Mouse (Mus musculus) limb, embryonic 14.5 days (tissue): ENCODE data around the gene Gm20521. TPM values are rescaled to one million over a fixed set of nuclear protein-coding genes. Genes with fewer than 3 reads are reported as not detected.

Source experiments
- ATAC-seq: fragments of 200-750 bp; cut with Nextera tagmentation; 2 replicates; pipeline ENCODE4 v1.8.0; 2017; ENCODE audit warnings: low read depth, moderate number of reproducible peaks, moderate TSS enrichment; ENCODE audit not compliant: low FRiP score
- DNase-seq: peaks from one replicate; pipeline ENCODE4 v3.0.0-alpha.2; 2015; ENCODE audit warnings: low spot score
- H3K27ac ChIP-seq: fragments of 300-500 bp; sonication (generic); replicated peaks from 2 replicates; pipeline ENCODE4 v1.5.1; 2014; ENCODE audit warnings: low read depth, mild to moderate bottlenecking, low read length, moderate library complexity, mixed read lengths
- H3K27me3 ChIP-seq: fragments of 300-500 bp; sonication (generic); 2 replicates; pipeline ENCODE4 v1.6.1; 2014; ENCODE audit warnings: low read length, mixed read lengths; ENCODE audit not compliant: control insufficient read depth, insufficient read depth
- H3K36me3 ChIP-seq: fragments of 300-500 bp; sonication (generic); 2 replicates; pipeline ENCODE4 v1.6.1; 2014; ENCODE audit warnings: mild to moderate bottlenecking, low read length, moderate library complexity, mixed read lengths; ENCODE audit not compliant: control insufficient read depth, insufficient read depth
- H3K4me1 ChIP-seq: fragments of 300-500 bp; sonication (generic); 2 replicates; pipeline ENCODE4 v1.6.1; 2014; ENCODE audit warnings: antibody characterized with exemption, low read length, mixed read lengths; ENCODE audit not compliant: control insufficient read depth, insufficient read depth
- H3K4me2 ChIP-seq: fragments of 300-500 bp; sonication (generic); replicated peaks from 2 replicates; pipeline ENCODE4 v1.6.1; 2014; ENCODE audit warnings: low read depth, mild to moderate bottlenecking, low read length, moderate library complexity; ENCODE audit not compliant: severe bottlenecking
- H3K4me3 ChIP-seq: fragments of 300-500 bp; sonication (generic); replicated peaks from 2 replicates; pipeline ENCODE4 v1.5.1; 2014; ENCODE audit warnings: low read length
- H3K9ac ChIP-seq: fragments of 300-500 bp; sonication (generic); 2 replicates; pipeline ENCODE4 v1.6.1; 2014; ENCODE audit warnings: mild to moderate bottlenecking, low read depth, low read length, moderate library complexity; ENCODE audit not compliant: severe bottlenecking
- H3K9me3 ChIP-seq: fragments of 300-500 bp; sonication (generic); 2 replicates; pipeline ENCODE4 v1.6.1; 2016; ENCODE audit warnings: low read length; ENCODE audit not compliant: control insufficient read depth
- POLR2A ChIP-seq: fragments of 200-500 bp; IDR thresholded peaks from 2 replicates; pipeline ENCODE4 v1.8.0; 2012; ENCODE audit warnings: inconsistent platforms, mild to moderate bottlenecking, moderate library complexity, borderline replicate concordance; ENCODE audit not compliant: insufficient read depth, insufficient read length; ENCODE audit errors: extremely low read depth
- WGBS: fragments of 180-500 bp; shearing (Covaris S2); extraction: QIAGEN DNeasy Blood & Tissue Kit; methylation state at CpG from one replicate; pipeline ENCODE4 v1.1.7; 2014; 5-methylcytosine and 5-hydroxymethylcytosine counted together
- polyA plus RNA-seq, 2 experiments: library from polyadenylated mRNA; depleted of rRNA in 1 of 2; stranded (reverse) in 1 of 2; unstranded in 1 of 2; fragments of >200 nt; fragmentation: Nextera tagmentation in 1 of 2; extraction: Ambion mirVana in 1 of 2; gene quantifications; 2 replicates each; pipeline versions ENCODE4 v1.2.1 to v1.2.3; 2012 to 2014

Gene Gm20521
- polyA plus RNA-seq, 2 experiments, result 0.16 TPM; not detected in 1

DNA sequence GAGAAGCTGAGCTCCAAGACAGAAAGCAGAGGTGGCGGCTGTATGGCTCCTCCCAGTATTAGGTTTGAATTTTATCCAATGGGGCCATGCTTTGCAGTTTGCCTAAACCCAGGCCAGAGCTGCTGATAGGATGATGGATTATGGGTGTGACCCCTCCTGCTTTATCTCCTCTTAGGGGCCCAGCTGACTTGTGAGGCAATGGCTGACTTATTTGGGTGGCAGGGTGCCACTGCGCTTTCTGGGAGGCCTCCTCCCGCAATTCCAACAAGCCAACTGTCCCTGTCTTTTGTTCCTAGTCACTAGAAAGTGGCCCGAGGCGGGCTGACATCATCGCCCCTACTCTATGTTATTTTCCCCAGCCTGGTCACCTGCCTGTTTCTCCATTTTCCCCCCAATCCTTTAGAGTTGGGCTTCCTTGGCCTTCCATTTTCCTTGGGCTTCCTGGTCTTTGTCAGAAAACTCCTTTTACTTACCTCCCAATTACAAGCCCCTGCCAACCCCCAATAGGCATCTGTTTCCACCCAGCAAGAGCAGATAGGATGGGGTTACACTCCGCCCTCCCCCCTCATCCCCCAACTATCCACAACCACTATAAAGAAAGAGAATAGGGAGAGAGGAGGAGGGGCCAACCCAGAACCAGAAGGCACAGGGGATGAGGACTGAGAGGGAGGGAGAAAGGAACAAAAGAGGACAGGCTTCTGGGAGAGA is 41.6 kb downstream of the Gm20521 start:
- ATAC-seq, result peak; percentile 56
- Histone ChIP-seq H3K4me3 (peak overlapping the region; percentile 65), H3K9ac (peak overlapping the region; percentile 95), H3K4me2 (peak overlapping the region; percentile 96), H3K27ac (peak overlapping the region; percentile 100), H3K9me3 (peaks cover 6% of the 10 kb centered on the region), H3K36me3 (peaks cover 28% of the 10 kb centered on the region), H3K4me1 (peaks cover 22% of the 10 kb centered on the region), H3K27me3 (no peaks in the 10 kb centered on the region)
- WGBS, result 10% methylated on average over 7 of the region's 7 CpGs
- TF ChIP-seq POLR2A, result peak; percentile 25; the same call in 1 of the 2 replicates
- peak; percentile 91 for DNase-seq

DNA sequence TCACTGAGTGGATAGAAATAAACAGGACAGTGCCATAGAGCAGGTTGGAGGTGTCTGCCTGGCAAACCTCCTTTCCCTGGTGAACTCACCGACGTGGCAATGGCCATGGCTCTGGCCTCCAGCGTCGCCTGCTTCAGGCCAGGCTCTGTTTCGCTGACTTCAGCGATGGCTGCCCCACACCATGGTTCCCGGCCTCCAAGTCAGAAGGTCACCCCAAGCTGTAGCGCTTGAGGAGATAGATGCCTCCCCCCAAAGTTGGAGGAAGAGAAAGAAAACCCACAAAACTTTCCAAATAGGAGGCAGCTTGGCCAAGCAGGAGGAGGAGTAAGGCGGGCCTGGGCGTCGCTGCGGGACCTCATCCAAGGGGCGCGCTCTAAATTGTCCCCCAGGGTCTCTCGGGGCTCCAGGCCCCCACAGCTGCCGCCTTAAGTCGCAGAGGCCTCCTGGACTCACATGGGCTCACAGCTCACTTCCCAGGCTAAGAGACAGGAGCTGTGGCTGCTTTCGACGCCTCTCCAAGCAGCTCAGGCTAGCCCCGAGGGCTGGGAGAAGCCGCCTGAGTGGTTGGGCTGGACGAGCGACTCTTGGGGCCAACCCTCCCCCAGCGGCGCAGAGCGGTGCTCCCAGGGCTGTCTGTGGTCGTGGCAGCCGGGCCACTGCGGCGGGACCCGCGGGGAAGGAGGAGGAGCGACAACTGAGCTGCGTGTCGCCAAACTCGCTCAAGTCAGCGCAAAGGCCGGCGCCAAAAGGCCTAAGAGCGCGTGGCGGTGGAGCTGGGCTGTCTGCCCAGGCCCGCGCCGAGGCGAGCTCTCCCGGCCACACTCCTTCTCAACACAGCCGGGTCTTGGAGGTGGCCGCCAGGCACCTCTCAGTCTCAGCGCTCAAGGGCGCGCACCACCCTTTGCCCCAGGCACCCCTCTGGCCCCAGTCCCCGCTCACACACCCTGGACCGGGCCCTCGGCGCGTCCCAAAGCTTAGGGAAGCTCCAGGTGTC is 42.4 kb downstream of the Gm20521 start, which contains the start of gene Efs:
Gene Efs (minus strand): TSS at position 778 of the 994 bp plus-strand sequence.
- ATAC-seq (peak; percentile 49), DNase-seq (peak; percentile 68)
- peaks cover 26% of the 10 kb centered on the region for H3K4me1 ChIP-seq
- no peak for TF ChIP-seq POLR2A
- H3K36me3 ChIP-seq, result peaks cover 19% of the 10 kb centered on the region
- H3K9ac ChIP-seq, result peak within 1 kb of the TSS; percentile 95
- peak within 1 kb of the TSS; percentile 96 for H3K4me2 ChIP-seq
- 2% methylated on average over 40 of the region's 57 CpGs for WGBS
- H3K27ac ChIP-seq, result peak within 1 kb of the TSS; percentile 100
- H3K9me3 ChIP-seq, result peaks cover 6% of the 10 kb centered on the region
- no peaks in the 10 kb centered on the region for H3K27me3 ChIP-seq
- peak within 1 kb of the TSS; percentile 65 for H3K4me3 ChIP-seq

DNA sequence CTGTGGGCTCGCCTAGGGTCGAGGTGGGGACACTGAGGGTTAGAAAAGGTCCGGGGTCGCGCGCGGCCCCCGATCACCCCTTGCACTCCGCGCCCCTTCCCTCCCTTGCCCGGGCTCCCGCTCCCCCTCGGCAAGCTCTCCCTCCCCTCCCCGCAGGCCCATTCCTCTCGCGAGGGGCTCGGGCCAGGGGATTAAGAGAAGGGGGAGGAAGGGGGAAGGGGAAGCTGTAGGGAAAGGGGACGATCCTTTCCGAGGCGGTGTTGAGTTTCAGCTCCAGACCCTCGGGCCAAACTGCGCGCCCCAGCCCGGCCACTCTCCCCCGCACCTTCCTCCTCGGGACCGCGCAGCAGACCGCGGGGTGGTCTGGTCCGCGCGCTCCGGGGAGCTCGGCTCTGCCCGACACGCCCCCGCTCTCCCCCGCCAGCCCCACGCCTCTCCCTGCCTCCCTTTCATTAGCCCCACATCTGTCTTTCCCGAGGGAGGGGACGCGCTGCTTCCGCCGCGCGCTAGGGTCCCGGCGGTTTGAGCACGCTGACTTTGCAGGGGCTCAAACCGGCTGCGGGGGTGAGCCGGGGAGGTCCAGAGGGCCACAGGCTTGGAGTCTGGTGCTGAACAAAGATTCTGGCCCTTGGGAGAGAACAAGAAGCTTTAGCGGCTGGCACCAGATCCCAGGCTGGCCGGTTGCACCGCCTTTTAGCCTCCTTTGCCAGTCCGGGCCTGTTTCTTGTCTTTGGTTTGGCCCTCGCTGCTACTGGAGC is 43.3 kb downstream of the Gm20521 start:
- H3K4me1 ChIP-seq, result peaks cover 26% of the 10 kb centered on the region

GRCm38 (mm10) chr14:54927296-54927695 is 44.1 kb downstream of the Gm20521 start:
- Histone ChIP-seq H3K4me1 (peaks cover 26% of the 10 kb centered on the region), H3K4me3 (peak overlapping the region; percentile 65), H3K4me2 (peak overlapping the region; percentile 96), H3K9ac (peak overlapping the region; percentile 95), H3K9me3 (no peaks in the 10 kb centered on the region), H3K27ac (peak overlapping the region; percentile 100), H3K36me3 (peaks cover 3% of the 10 kb centered on the region), H3K27me3 (no peaks in the 10 kb centered on the region)
- no peak for TF ChIP-seq POLR2A
- no peak for DNase-seq
- no peak for ATAC-seq
- 6% methylated on average over 7 of the region's 7 CpGs for WGBS

More for the DNA sequence above, 43.3 kb downstream of the Gm20521 start:
- Histone ChIP-seq H3K9me3 (peaks cover under 1% of the 10 kb centered on the region; the same call in 1 of the 2 replicates), H3K36me3 (peaks cover 10% of the 10 kb centered on the region), H3K9ac (peak overlapping the region; percentile 95), H3K27me3 (no peaks in the 10 kb centered on the region), H3K4me3 (peak overlapping the region; percentile 65), H3K4me2 (peak overlapping the region; percentile 96), H3K27ac (peak overlapping the region; percentile 100)
- DNase-seq (peak; percentile 89), ATAC-seq (peak; percentile 84)
- TF ChIP-seq POLR2A, result peak; percentile 54; the same call in 1 of the 2 replicates
- 2% methylated on average over 31 of the region's 58 CpGs for WGBS

GRCm38 (mm10) chr14:54929801-54930200 is 46.6 kb downstream of the Gm20521 start:
- Histone ChIP-seq H3K27me3 (no peaks in the 10 kb centered on the region), H3K4me2 (no peak overlapping the region), H3K9ac (no peak overlapping the region), H3K36me3 (no peaks in the 10 kb centered on the region), H3K27ac (no peak overlapping the region), H3K4me1 (peaks cover 22% of the 10 kb centered on the region), H3K9me3 (no peaks in the 10 kb centered on the region), H3K4me3 (no peak overlapping the region)
- ATAC-seq, result no peak
- WGBS, result 67% methylated on average over 5 of the region's 5 CpGs
- TF ChIP-seq POLR2A, result no peak
- no peak for DNase-seq
